Mouse (Mus musculus) midbrain, embryonic 12.5 days (tissue): ENCODE results near the gene Vat1. TPM values are rescaled to one million over a fixed set of nuclear protein-coding genes. Genes with fewer than 3 reads are reported as not detected.
"Not testable (repeated sequence)": the region's sequence is repeated elsewhere in the genome, so short reads cannot be mapped to it uniquely, and the experiment has no call there.

ENCODE experiments used
- ATAC-seq: fragments of 200-750 bp; cut with Nextera tagmentation; 2 replicates; pipeline ENCODE4 v1.8.0; 2017; ENCODE audit warnings: low read depth, moderate TSS enrichment, moderate library complexity; ENCODE audit not compliant: low FRiP score
- H3K27ac ChIP-seq: fragments of 300-500 bp; sonication (generic); replicated peaks from 2 replicates; pipeline ENCODE4 v1.5.1; 2016; ENCODE audit warnings: mild to moderate bottlenecking
- H3K27me3 ChIP-seq: fragments of 300-500 bp; sonication (generic); 2 replicates; pipeline ENCODE4 v1.6.1; 2016; ENCODE audit warnings: mild to moderate bottlenecking
- H3K36me3 ChIP-seq: fragments of 300-500 bp; sonication (generic); 2 replicates; pipeline ENCODE4 v1.6.1; 2016
- H3K4me1 ChIP-seq: fragments of 300-500 bp; sonication (generic); 2 replicates; pipeline ENCODE4 v1.6.1; 2016
- H3K4me2 ChIP-seq: fragments of 300-500 bp; sonication (generic); replicated peaks from 2 replicates; pipeline ENCODE4 v1.6.1; 2016; ENCODE audit warnings: mild to moderate bottlenecking, moderate library complexity
- H3K4me3 ChIP-seq: fragments of 300-500 bp; sonication (generic); 2 replicates; pipeline ENCODE4 v1.5.1; 2016; ENCODE audit warnings: mild to moderate bottlenecking
- H3K9ac ChIP-seq: fragments of 300-500 bp; sonication (generic); replicated peaks from 2 replicates; pipeline ENCODE4 v1.6.1; 2016; ENCODE audit warnings: mild to moderate bottlenecking, moderate library complexity
- H3K9me3 ChIP-seq: fragments of 300-500 bp; sonication (generic); 2 replicates; pipeline ENCODE4 v1.6.1; 2016; ENCODE audit warnings: mild to moderate bottlenecking
- WGBS: fragments of 180-500 bp; shearing (Covaris S2); methylation state at CpG from one replicate; pipeline ENCODE4 v1.1.7; 2016; 5-methylcytosine and 5-hydroxymethylcytosine counted together
- polyA plus RNA-seq: library from polyadenylated mRNA; unstranded; fragments of >200 nt; fragmentation: Nextera tagmentation; extraction: Ambion mirVana; gene quantifications from 2 replicates; pipeline ENCODE4 v1.2.1, GENCODE M21; 2016

Vat1 gene
- polyA plus RNA-seq, 1 experiment from 2014 or later = 69.3 TPM

DNA sequence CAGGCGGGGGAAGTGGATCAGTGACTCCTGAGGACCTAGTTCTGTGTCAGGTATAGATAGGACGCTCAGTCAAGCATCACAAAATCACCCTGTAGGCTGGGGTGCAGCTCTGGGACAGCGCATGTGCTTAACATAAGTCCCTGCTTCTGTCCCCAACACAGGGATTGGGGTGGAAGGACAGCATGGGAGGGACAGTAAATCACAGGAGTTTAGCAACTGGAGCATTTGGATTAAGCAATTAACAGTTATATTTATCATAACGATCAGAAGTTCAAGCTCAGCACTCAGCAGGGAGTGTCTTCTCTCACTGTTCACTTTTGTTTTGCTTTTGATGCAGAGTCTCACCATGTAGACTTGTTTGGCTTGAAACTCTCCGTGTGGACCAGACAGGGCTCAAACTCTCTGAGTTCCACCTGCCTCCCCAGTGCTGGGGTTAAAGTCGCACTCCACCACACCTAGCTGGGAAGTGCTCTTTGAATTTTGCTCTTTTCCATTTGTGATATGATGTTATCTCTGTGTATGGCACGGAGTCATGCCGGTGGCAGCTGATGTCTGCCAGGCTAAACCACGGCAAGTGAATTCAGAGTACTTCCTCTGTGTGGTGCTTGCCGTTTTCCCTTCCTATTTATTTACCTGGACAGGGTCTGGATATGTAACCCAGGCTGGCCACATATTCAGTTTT, 13.8 kb downstream of the Vat1 start:
- Histone ChIP-seq H3K27me3 (no peaks in the 10 kb centered on the region), H3K9me3 (no peaks in the 10 kb centered on the region), H3K4me3 (no peak overlapping the region), H3K36me3 (no peaks in the 10 kb centered on the region; the same call in 1 of the 2 replicates), H3K4me1 (peaks cover 10% of the 10 kb centered on the region), H3K9ac (no peak overlapping the region), H3K4me2 (no peak overlapping the region), H3K27ac (no peak overlapping the region)
- no peak for ATAC-seq
- WGBS = 74% methylated on average over 10 of the region's 10 CpGs

DNA sequence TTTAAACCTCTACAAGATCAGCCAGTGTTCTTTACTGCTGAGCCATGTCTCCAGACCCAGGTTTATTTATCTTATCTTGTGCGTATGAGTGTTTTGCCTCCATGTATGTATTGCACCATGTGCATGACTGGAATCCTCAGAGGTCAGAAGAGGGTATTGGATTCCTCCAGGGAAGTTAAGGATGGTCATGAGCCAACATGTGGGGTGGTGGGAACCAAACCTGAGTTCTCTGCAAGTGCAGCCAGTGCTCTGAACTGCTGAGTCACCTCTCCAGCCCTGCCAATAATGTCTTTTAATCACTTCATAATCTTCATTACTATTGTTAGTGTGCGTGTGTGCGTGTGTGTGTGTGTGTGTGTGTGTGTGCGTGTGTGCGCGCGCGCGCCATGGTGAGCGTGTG, 14.5 kb downstream of the Vat1 start:
- no peak for ATAC-seq
- Histone ChIP-seq H3K4me2 (no peak overlapping the region), H3K4me1 (peaks cover 10% of the 10 kb centered on the region), H3K27ac (no peak overlapping the region), H3K9ac (no peak overlapping the region), H3K27me3 (no peaks in the 10 kb centered on the region), H3K36me3 (no peaks in the 10 kb centered on the region; the same call in 1 of the 2 replicates), H3K4me3 (no peak overlapping the region), H3K9me3 (no peaks in the 10 kb centered on the region)
- WGBS = 88% methylated on average over 10 of the region's 10 CpGs

DNA sequence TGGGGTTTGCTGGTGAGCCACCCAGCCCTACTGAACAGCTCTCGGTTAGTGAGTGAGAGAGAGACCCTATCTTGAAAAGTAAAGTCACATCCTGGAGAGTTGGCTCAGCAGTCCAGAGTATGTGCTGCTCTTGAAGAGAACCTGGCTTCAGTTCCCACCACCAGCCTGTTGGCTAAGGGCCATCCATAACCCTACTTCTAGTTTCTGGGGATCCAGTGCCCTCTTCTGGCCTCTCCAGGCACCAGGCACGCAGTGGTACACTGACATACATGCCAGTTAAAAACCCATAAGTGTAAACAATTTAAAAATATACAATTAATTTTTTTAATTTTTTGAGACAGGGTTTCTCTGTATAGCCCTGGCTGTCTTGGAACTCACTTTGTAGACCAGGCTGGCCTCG, 15.6 kb downstream of the Vat1 start:
- Histone ChIP-seq H3K27me3 (no peaks in the 10 kb centered on the region), H3K4me1 (peaks cover 10% of the 10 kb centered on the region), H3K4me2 (no peak overlapping the region), H3K9ac (no peak overlapping the region), H3K4me3 (no peak overlapping the region), H3K9me3 (no peaks in the 10 kb centered on the region), H3K27ac (no peak overlapping the region), H3K36me3 (peaks cover 7% of the 10 kb centered on the region)
- ATAC-seq = no peak
- whole genome bisulfite sequencing = 82% methylated on average over 3 of the region's 3 CpGs

DNA sequence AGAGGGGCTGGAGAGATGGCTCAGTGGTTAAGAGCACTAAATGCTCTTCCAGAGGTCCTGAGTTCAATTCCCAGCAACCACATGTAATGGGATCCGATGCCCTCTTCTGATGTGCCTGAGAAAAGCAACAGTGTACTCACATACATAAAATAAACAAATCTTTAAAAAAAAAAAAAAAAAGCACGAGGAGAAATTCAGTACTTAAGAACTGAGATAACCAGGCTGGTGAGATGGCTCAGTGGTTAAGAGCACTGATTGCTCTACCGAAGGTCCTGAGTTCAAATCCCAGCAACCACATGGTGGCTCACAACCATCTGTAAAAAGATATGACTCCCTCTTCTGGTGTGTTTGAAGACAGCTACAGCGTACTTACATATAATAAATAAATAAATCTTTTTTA, 16.4 kb downstream of the Vat1 start:
- H3K4me3 ChIP-seq, H3K27me3 ChIP-seq, H3K4me2 ChIP-seq, H3K4me1 ChIP-seq, ATAC-seq, H3K9me3 ChIP-seq, H3K27ac ChIP-seq, H3K9ac ChIP-seq: not testable (repeated sequence)
- 90% methylated on average over 4 of the region's 4 CpGs for WGBS
- H3K36me3 ChIP-seq = peaks cover 15% of the 10 kb centered on the region

DNA sequence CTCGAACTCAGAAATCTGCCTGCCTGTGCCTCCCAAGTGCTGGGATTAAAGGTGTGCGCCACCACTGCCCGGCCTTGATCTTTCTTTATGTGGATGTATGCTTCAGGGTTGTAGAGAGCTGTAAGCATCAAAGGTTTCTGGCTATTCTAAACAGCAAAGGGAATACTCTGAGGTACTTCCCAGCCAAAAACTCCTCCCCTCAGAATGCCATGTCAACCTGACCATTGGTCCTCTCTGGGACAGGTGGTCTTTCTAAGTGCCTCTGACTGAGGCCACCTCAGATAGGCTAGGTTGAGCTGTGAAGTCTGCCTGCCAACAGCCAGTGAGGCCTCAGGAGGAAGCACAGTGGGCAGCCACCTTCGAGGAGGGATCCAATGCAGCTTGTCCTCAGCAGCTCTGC, 17.1 kb downstream of the Vat1 start:
- Histone ChIP-seq H3K27me3 (no peaks in the 10 kb centered on the region), H3K4me3 (no peak overlapping the region), H3K9ac (no peak overlapping the region), H3K4me2 (no peak overlapping the region), H3K36me3 (peaks cover 22% of the 10 kb centered on the region), H3K9me3 (no peaks in the 10 kb centered on the region), H3K4me1 (peaks cover 3% of the 10 kb centered on the region), H3K27ac (no peak overlapping the region)
- ATAC-seq = no peak
- 89% methylated on average over 4 of the region's 4 CpGs for WGBS

DNA sequence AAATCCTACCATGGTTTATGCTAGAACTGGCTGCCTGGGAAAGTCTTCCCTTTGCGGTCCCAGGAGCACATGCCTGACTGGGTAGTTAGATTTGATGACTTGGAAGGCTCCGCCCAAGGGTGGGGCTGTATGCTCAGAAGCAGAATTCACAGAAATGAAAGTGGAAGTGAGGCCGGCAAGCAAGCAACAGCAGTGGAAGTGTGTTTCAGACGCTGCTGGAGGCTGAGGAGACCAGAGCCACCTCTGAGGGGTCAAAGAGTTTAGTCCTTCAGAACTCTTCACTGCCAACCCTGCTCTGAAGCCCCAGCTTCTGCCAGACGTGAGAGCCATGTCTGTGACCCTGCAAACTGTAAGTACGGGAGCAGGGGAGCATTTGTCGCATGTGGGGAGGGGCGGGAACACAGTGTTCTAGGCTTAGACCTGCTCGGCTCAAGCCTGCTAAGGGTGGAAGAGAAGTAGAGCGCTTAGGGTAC, 17.7 kb downstream of the Vat1 start, which contains the start of gene Ifi35:
Gene Ifi35, plus strand, starts transcription at position 134 of the 473 bp plus-strand sequence.
- no peak within 1 kb of the TSS; the same call in 1 of the 2 replicates for H3K27ac ChIP-seq
- no peak for ATAC-seq
- H3K27me3 ChIP-seq = no peaks in the 10 kb centered on the region

DNA sequence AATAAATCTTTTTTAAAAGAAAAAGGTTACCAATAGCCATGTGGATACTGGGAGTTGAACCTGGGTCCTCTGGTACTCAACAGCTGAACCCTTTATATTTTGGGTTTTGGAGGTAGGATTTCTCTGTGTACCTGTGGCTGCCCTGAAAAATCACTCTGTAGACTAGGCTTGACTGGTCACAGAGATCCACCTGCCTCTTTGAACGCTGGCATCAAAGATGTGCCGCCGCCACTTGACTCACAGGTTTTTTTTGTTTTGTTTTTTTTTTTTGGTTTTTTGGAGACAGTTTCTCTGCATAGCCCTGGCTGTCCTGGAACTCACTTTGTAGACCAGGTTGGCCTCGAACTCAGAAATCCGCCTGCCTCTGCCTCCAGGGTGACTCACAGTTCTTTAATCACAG, 18.2 kb downstream of the Vat1 start:
- no peaks in the 10 kb centered on the region for H3K27me3 ChIP-seq
- WGBS = 88% methylated on average over 5 of the region's 5 CpGs
- no peak overlapping the region for H3K27ac ChIP-seq
- H3K9ac ChIP-seq = no peak overlapping the region
- no peak overlapping the region for H3K4me3 ChIP-seq
- peaks cover 28% of the 10 kb centered on the region for H3K36me3 ChIP-seq
- H3K4me1 ChIP-seq = peaks cover 13% of the 10 kb centered on the region
- no peak for ATAC-seq
- H3K4me2 ChIP-seq = no peak overlapping the region
- no peaks in the 10 kb centered on the region for H3K9me3 ChIP-seq

More for the DNA sequence above, 17.7 kb downstream of the Vat1 start, which contains the start of gene Ifi35:
- no peaks in the 10 kb centered on the region for H3K9me3 ChIP-seq
- 0 out of 2 replicates have a peak within 1 kb of the TSS, but pooled peaks have one; percentile 18 for H3K4me3 ChIP-seq
- peak within 1 kb of the TSS; percentile 16; the same call in 1 of the 2 replicates for H3K4me2 ChIP-seq
- H3K36me3 ChIP-seq = peaks cover 28% of the 10 kb centered on the region
- no peak within 1 kb of the TSS for H3K9ac ChIP-seq
- WGBS = 47% methylated on average over 10 of the region's 10 CpGs
- H3K4me1 ChIP-seq = peaks cover 9% of the 10 kb centered on the region

DNA sequence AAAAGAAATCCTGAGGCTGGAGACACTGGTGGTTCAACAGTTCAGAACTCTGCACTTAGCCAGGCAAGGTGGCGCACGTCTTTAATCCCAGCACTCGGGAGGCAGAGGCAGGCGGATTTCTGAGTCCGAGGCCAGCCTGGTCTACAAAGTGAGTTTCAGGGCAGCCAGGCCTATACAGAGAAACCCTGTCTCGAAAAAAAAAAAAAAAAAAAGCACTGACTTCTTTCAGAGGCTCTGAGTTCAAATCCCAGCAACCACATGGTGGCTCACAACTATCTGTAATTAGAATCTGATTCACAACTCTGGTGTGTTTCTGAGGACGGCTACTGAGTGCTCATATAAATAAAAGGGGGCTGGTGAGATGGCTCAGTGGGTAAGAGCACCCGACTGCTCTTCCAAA, 19.2 kb downstream of the Vat1 start:
- H3K9ac ChIP-seq, H3K27me3 ChIP-seq, ATAC-seq, H3K27ac ChIP-seq, H3K4me2 ChIP-seq, H3K4me3 ChIP-seq, H3K9me3 ChIP-seq: not testable (repeated sequence)
- WGBS = 88% methylated on average over 8 of the region's 8 CpGs
- Histone ChIP-seq H3K4me1 (peaks cover 13% of the 10 kb centered on the region), H3K36me3 (peaks cover 28% of the 10 kb centered on the region)

DNA sequence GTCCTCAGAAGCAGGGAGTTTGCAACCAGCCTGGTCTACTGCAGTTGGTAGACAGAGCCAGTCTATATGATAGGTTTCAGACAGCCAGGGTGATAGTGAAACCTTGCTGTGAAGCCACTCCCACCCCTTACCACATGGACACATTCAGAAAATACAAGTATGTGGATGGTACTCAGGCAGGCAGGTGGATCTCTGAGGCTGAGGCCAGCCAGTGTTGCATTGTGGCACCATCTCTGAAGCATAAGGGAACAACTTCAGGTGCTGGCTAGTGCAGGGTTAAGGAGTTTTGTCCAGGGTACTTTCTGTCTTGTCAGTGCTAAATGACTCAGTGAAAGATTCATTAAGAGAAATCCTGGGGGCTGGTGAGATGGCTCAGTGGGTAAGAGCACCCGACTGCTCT, 19.7 kb downstream of the Vat1 start:
- H3K4me1 ChIP-seq = peaks cover 13% of the 10 kb centered on the region
- no peak for ATAC-seq
- H3K9me3 ChIP-seq = no peaks in the 10 kb centered on the region
- H3K36me3 ChIP-seq = peaks cover 28% of the 10 kb centered on the region
- 80% methylated on average over 1 of the region's 1 CpGs for WGBS
- no peaks in the 10 kb centered on the region for H3K27me3 ChIP-seq
- no peak overlapping the region for H3K4me3 ChIP-seq
- H3K4me2 ChIP-seq = no peak overlapping the region
- H3K27ac ChIP-seq = no peak overlapping the region
- no peak overlapping the region for H3K9ac ChIP-seq

DNA sequence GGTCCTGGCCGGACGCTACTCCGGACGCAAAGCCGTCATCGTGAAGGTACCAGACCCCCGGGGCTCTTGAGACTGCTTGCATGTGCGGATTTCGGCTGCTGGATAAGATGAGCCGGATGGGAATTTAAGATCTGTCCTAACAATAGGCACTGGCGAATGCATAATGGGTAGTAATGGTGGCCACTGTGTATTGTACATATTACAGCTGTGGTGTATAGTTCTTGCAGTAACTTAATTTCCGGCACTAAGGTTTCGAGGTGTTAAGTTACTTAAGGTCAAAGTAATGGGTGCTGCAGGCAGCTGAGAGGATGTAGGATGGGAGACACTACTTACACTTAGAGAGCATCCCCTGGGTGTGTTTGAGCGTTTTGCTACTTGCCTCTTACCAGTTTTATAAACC, 23.3 kb downstream of the Vat1 start:
- Histone ChIP-seq H3K4me1 (peaks cover 13% of the 10 kb centered on the region), H3K9ac (peak overlapping the region; percentile 94), H3K4me3 (peak overlapping the region; percentile 77), H3K27ac (peak overlapping the region; percentile 93), H3K36me3 (peaks cover 28% of the 10 kb centered on the region), H3K4me2 (peak overlapping the region; percentile 98), H3K9me3 (no peaks in the 10 kb centered on the region), H3K27me3 (no peaks in the 10 kb centered on the region)
- ATAC-seq = no peak
- under 1% methylated on average over 14 of the region's 14 CpGs for WGBS

DNA sequence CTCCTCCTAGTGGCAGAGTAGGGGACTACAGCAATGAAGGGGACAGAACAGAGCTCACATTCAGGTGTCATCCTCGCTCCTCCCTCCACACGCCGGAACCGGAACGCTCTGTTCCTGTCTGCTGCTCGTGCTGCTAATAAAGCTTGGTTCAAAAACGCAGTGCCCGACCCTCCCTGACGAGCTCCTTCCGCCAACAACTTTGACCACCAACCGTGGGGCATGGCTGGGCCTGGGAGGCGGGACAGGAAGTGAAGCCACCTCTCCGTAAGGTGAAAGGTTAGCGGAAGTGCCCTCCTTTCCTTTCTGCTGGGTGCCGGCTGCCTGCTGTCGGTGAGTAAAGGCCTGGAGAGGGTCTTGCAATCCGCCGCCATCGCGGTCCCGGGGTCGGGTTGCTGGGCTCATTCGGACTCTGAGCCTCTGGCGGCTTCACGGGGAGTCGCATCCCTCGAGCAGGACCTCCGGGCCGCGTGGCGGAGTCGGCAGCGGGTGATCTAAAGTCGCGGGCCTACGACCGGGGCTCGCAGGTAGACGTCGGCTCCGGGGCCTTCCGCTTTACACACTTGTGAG, 23.8 kb downstream of the Vat1 start, which contains the start of gene Rpl27:
Gene Rpl27, plus strand, starts transcription at position 172 of the 567 bp plus-strand sequence.
- Histone ChIP-seq H3K9ac (peak within 1 kb of the TSS; percentile 94), H3K4me1 (peaks cover 13% of the 10 kb centered on the region), H3K4me3 (peak within 1 kb of the TSS; percentile 77), H3K9me3 (no peaks in the 10 kb centered on the region), H3K27ac (peak within 1 kb of the TSS; percentile 93), H3K4me2 (peak within 1 kb of the TSS; percentile 98), H3K36me3 (peaks cover 28% of the 10 kb centered on the region), H3K27me3 (no peaks in the 10 kb centered on the region)
- under 1% methylated on average over 42 of the region's 42 CpGs for WGBS
- ATAC-seq = peak; percentile 99

DNA sequence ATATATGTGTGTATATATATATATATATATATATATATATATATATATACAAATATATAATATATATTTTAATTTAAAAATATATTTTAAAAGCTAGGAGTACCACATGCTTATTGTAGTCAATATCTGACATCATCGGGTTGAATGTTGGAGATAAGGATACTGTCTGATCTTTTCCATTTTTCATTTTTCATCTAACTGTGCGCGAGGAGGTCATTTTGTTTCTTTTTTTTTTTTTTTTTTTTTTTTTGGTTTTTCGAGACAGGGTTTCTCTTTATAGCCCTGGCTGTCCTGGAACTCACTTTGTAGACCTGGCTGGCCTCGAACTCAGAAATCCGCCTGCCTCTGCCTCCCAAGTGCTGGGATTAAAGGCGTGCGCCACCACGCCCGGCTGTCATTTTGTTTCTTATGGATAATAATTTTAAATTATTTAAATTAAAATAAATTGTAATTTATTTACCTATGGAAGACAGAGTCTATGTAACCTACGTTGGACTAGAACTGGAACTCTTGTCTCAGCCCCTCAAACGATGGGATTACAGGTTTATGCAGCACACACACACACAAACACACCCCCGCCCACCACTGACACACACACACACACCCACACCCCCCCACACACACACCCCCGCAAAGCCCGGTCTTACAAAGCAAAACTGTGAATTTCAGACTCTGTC, 24.4 kb downstream of the Vat1 start:
- ATAC-seq, H3K9me3 ChIP-seq, H3K27me3 ChIP-seq: not testable (repeated sequence)
- 0 out of 2 replicates have a peak overlapping the region, but pooled peaks have one; percentile 35 for H3K27ac ChIP-seq
- 41% methylated on average over 15 of the region's 15 CpGs for WGBS
- peak overlapping the region; percentile 98 for H3K4me2 ChIP-seq
- 0 out of 2 replicates have a peak overlapping the region, but pooled peaks have one; percentile 31 for H3K9ac ChIP-seq
- H3K36me3 ChIP-seq = peaks cover 28% of the 10 kb centered on the region
- H3K4me3 ChIP-seq = peak overlapping the region; percentile 77
- peaks cover 13% of the 10 kb centered on the region for H3K4me1 ChIP-seq
